Mouse (Mus musculus) midbrain, postnatal 0 days (tissue): ENCODE measurements at regions not wholly inside any gene's neighbourhood (a gene's known extent, or its start where the extent isn't known, plus 50 kb on each side); places are given as distances from the start of the nearest gene placed in this dataset.

Experiments
- ATAC-seq: fragments of 200-750 bp; cut with Nextera tagmentation; 2 replicates; pipeline ENCODE4 v1.8.0; 2017; ENCODE audit warnings: moderate number of reproducible peaks, mild to moderate bottlenecking, moderate TSS enrichment, moderate library complexity; ENCODE audit not compliant: low FRiP score
- DNase-seq: peaks from one replicate; pipeline ENCODE4 v3.0.0-alpha.2; 2015; ENCODE audit warnings: low spot score
- H3K27ac ChIP-seq: fragments of 300-500 bp; sonication (generic); 2 replicates; pipeline ENCODE4 v1.5.1; 2014; ENCODE audit warnings: low read depth, mild to moderate bottlenecking, low read length, mixed read lengths
- H3K27me3 ChIP-seq: fragments of 300-500 bp; sonication (generic); 2 replicates; pipeline ENCODE4 v1.6.1; 2014; ENCODE audit warnings: low read length, control low read depth, mixed read lengths; ENCODE audit not compliant: insufficient read depth
- H3K36me3 ChIP-seq: fragments of 300-500 bp; sonication (generic); 2 replicates; pipeline ENCODE4 v1.6.1; 2014; ENCODE audit warnings: low read length, control low read depth, mixed read lengths; ENCODE audit not compliant: insufficient read depth
- H3K4me1 ChIP-seq: fragments of 300-500 bp; sonication (generic); 2 replicates; pipeline ENCODE4 v1.6.1; 2014; ENCODE audit warnings: mild to moderate bottlenecking, control low read depth, antibody characterized with exemption, low read length, mixed read lengths; ENCODE audit not compliant: insufficient read depth
- H3K4me2 ChIP-seq: fragments of 300-500 bp; sonication (generic); 2 replicates; pipeline ENCODE4 v1.6.1; 2014; ENCODE audit warnings: low read depth, mild to moderate bottlenecking, low read length, mixed read lengths; ENCODE audit not compliant: poor library complexity, severe bottlenecking
- H3K4me3 ChIP-seq: fragments of 300-500 bp; sonication (generic); 2 replicates; pipeline ENCODE4 v1.5.1; 2014; ENCODE audit warnings: low read depth, mild to moderate bottlenecking, low read length, moderate library complexity
- H3K9ac ChIP-seq: fragments of 300-500 bp; sonication (generic); replicated peaks from 2 replicates; pipeline ENCODE4 v1.6.1; 2014; ENCODE audit warnings: mild to moderate bottlenecking, low read length, moderate library complexity, mixed read lengths; ENCODE audit not compliant: poor library complexity, severe bottlenecking
- H3K9me3 ChIP-seq: fragments of 300-500 bp; sonication (generic); 2 replicates; pipeline ENCODE4 v1.6.1; 2016; ENCODE audit warnings: low read length, control low read depth
- CTCF ChIP-seq: IDR thresholded peaks from 2 replicates; pipeline ENCODE4 v1.5.1; 2016; ENCODE audit warnings: antibody characterized with exemption, mild to moderate bottlenecking
- WGBS: fragments of 180-500 bp; shearing (Covaris S2); extraction: QIAGEN DNeasy Blood & Tissue Kit; methylation state at CpG from one replicate; pipeline ENCODE4 v1.1.7; 2014; 5-methylcytosine and 5-hydroxymethylcytosine counted together

GRCm38 (mm10) chr17:79241489-79241888 is 113.4 kb downstream of the Cdc42ep3 start:
- H3K27ac ChIP-seq: no peak overlapping the region
- 93% methylated on average over 3 of the region's 3 CpGs for WGBS
- no peak for ATAC-seq

GRCm38 (mm10) chr17:79236244-79236781 is 118.6 kb downstream of the Cdc42ep3 start:
- H3K4me1 ChIP-seq: no peaks in the 10 kb centered on the region
- TF ChIP-seq CTCF: no peak
- WGBS: 78% methylated on average over 3 of the region's 3 CpGs

More at GRCm38 (mm10) chr17:79241489-79241888, 113.4 kb downstream of the Cdc42ep3 start:
- no peaks in the 10 kb centered on the region for H3K9me3 ChIP-seq
- H3K4me3 ChIP-seq: no peak overlapping the region
- no peak overlapping the region for H3K4me2 ChIP-seq
- H3K27me3 ChIP-seq: no peaks in the 10 kb centered on the region
- H3K9ac ChIP-seq: no peak overlapping the region
- TF ChIP-seq CTCF: no peak
- no peaks in the 10 kb centered on the region for H3K4me1 ChIP-seq
- no peak for DNase-seq
- no peaks in the 10 kb centered on the region for H3K36me3 ChIP-seq

GRCm38 (mm10) chr17:79230653-79231489 is 124.0 kb downstream of the Cdc42ep3 start:
- Histone ChIP-seq H3K9ac (no peak overlapping the region), H3K36me3 (no peaks in the 10 kb centered on the region), H3K27me3 (no peaks in the 10 kb centered on the region), H3K4me1 (no peaks in the 10 kb centered on the region), H3K4me3 (no peak overlapping the region), H3K9me3 (no peaks in the 10 kb centered on the region), H3K27ac (no peak overlapping the region), H3K4me2 (peak overlapping the region; percentile 38)
- DNase-seq (peak; percentile 73), ATAC-seq (peak; percentile 63)
- WGBS: 52% methylated on average over 25 of the region's 25 CpGs
- TF ChIP-seq CTCF: no peak

More at GRCm38 (mm10) chr17:79236244-79236781, 118.6 kb downstream of the Cdc42ep3 start:
- no peaks in the 10 kb centered on the region for H3K9me3 ChIP-seq
- H3K4me2 ChIP-seq: no peak overlapping the region
- DNase-seq (no peak), ATAC-seq (no peak)
- no peaks in the 10 kb centered on the region for H3K36me3 ChIP-seq
- no peak overlapping the region for H3K27ac ChIP-seq
- H3K27me3 ChIP-seq: no peaks in the 10 kb centered on the region
- H3K4me3 ChIP-seq: no peak overlapping the region
- no peak overlapping the region for H3K9ac ChIP-seq

GRCm38 (mm10) chr17:79206563-79206962 is 148.3 kb downstream of the Cdc42ep3 start:
- TF ChIP-seq CTCF: peak; percentile 33; the same call in 1 of the 2 replicates
- DNase-seq (no peak), ATAC-seq (no peak)
- H3K36me3 ChIP-seq: no peaks in the 10 kb centered on the region
- no peak overlapping the region for H3K27ac ChIP-seq
- H3K4me1 ChIP-seq: no peaks in the 10 kb centered on the region
- 90% methylated on average over 1 of the region's 1 CpGs for WGBS
- H3K9ac ChIP-seq: no peak overlapping the region
- H3K4me3 ChIP-seq: no peak overlapping the region
- H3K9me3 ChIP-seq: no peaks in the 10 kb centered on the region
- H3K4me2 ChIP-seq: no peak overlapping the region
- H3K27me3 ChIP-seq: no peaks in the 10 kb centered on the region

- ATAC-seq: no peak
- no peaks in the 10 kb centered on the region for H3K9me3 ChIP-seq
- no peaks in the 10 kb centered on the region for H3K4me1 ChIP-seq
- no peak overlapping the region for H3K9ac ChIP-seq
- H3K36me3 ChIP-seq: no peaks in the 10 kb centered on the region
- no peak overlapping the region for H3K4me3 ChIP-seq
- H3K27ac ChIP-seq: no peak overlapping the region
- 90% methylated on average over 4 of the region's 4 CpGs for WGBS
- TF ChIP-seq CTCF: no peak
- no peak overlapping the region for H3K4me2 ChIP-seq
- no peaks in the 10 kb centered on the region for H3K27me3 ChIP-seq
- DNase-seq: no peak
Observed at GRCm38 (mm10) chr17:79206111-79206510, 148.8 kb downstream of the Cdc42ep3 start.

GRCm38 (mm10) chr17:79199814-79200491 is 148.2 kb downstream of the Qpct start:
- H3K9ac ChIP-seq: no peak overlapping the region
- no peak for TF ChIP-seq CTCF
- no peak for DNase-seq
- no peak overlapping the region for H3K4me2 ChIP-seq
- no peak overlapping the region for H3K4me3 ChIP-seq
- no peaks in the 10 kb centered on the region for H3K4me1 ChIP-seq
- no peak for ATAC-seq
- no peaks in the 10 kb centered on the region for H3K36me3 ChIP-seq
- no peak overlapping the region for H3K27ac ChIP-seq
- no peaks in the 10 kb centered on the region for H3K9me3 ChIP-seq
- 52% methylated on average over 9 of the region's 9 CpGs for WGBS
- no peaks in the 10 kb centered on the region for H3K27me3 ChIP-seq
